Mouse (Mus musculus): ENCODE measurements at regions not wholly inside any gene's neighbourhood (a gene's known extent, or its start where the extent isn't known, plus 50 kb on each side); places are given as distances from the start of the nearest gene placed in this dataset.

GRCm38 (mm10) chr2:61245526-61245925 is 282.5 kb upstream of the Rbms1 start:
- no peaks in the 10 kb centered on the region for H3K36me3 ChIP-seq (ENCODE audit: control insufficient read depth, insufficient read depth, low read length)
- H3K4me3 ChIP-seq (ENCODE audit: insufficient read depth, low read depth, low read length): no peak overlapping the region
- no peak overlapping the region for H3K27ac ChIP-seq (replicated peaks; ENCODE audit: insufficient read depth, low read depth, low read length)
- H3K4me1 ChIP-seq (ENCODE audit: control insufficient read depth, insufficient read depth, low read length): peaks cover 7% of the 10 kb centered on the region
- TF ChIP-seq CTCF (IDR thresholded peaks at IDR 0.05; ENCODE audit: low read depth, low read length): no peak
- TF ChIP-seq POLR2A (IDR thresholded peaks at IDR 0.05; ENCODE audit: extremely low read depth, insufficient read depth, low read length): no peak
- H3K9ac ChIP-seq (ENCODE audit: low read depth, low read length): no peak overlapping the region
- WGBS: 72% methylated on average over 7 of the region's 7 CpGs
- DNase-seq (ENCODE audit: extremely low read depth, low read depth, low spot score): no peak
- no peaks in the 10 kb centered on the region for H3K79me2 ChIP-seq (ENCODE audit: control insufficient read depth, insufficient read depth, low read length)
- no peaks in the 10 kb centered on the region for H3K27me3 ChIP-seq (ENCODE audit: control insufficient read depth, insufficient read depth, low read length)

DNA sequence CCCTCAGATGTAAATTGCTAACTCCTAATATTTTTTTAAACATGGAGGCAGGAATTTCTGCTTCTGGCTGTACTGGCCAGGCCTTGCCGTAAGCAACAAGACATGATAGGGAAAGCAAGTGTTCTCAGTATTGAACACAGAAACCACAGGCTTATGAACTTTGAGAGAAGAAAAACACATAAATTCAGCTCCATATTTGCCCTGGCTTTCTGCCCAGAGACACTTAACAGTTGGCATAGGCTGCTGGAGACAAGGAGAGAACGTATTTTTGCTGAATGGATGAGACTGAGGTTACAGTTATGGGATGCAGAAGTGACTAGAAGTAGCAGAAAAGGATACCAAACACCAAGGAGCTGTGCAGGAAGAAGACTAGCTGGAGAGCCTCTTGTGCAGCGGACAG is 258.7 kb upstream of the Rbms1 start:
- 54% methylated on average over 3 of the region's 3 CpGs for WGBS
- Histone ChIP-seq H3K36me3 (ENCODE audit: control insufficient read depth, insufficient read depth, low read length) (no peaks in the 10 kb centered on the region), H3K4me3 (ENCODE audit: insufficient read depth, low read depth, low read length) (no peak overlapping the region), H3K79me2 (ENCODE audit: control insufficient read depth, insufficient read depth, low read length) (no peaks in the 10 kb centered on the region), H3K4me1 (ENCODE audit: control insufficient read depth, insufficient read depth, low read length) (no peaks in the 10 kb centered on the region; the same call in 1 of the 2 replicates), H3K27me3 (ENCODE audit: control insufficient read depth, insufficient read depth, low read length) (no peaks in the 10 kb centered on the region), H3K9ac (ENCODE audit: low read depth, low read length) (no peak overlapping the region), H3K27ac (replicated peaks; ENCODE audit: insufficient read depth, low read depth, low read length) (no peak overlapping the region)
- peak; percentile 19 for DNase-seq (ENCODE audit: extremely low read depth, low read depth, low spot score)
- TF ChIP-seq CTCF (IDR thresholded peaks at IDR 0.05; ENCODE audit: low read depth, low read length): no peak
- no peak for TF ChIP-seq POLR2A (IDR thresholded peaks at IDR 0.05; ENCODE audit: extremely low read depth, insufficient read depth, low read length)

- no peak overlapping the region for H3K27ac ChIP-seq (replicated peaks; ENCODE audit: insufficient read depth, low read depth, low read length)
- no peak overlapping the region for H3K9ac ChIP-seq (ENCODE audit: low read depth, low read length)
- no peak overlapping the region for H3K4me3 ChIP-seq (ENCODE audit: insufficient read depth, low read depth, low read length)
- no peaks in the 10 kb centered on the region for H3K79me2 ChIP-seq (ENCODE audit: control insufficient read depth, insufficient read depth, low read length)
- H3K36me3 ChIP-seq (ENCODE audit: control insufficient read depth, insufficient read depth, low read length): no peaks in the 10 kb centered on the region
- TF ChIP-seq CTCF (IDR thresholded peaks at IDR 0.05; ENCODE audit: low read depth, low read length) (no peak), POLR2A (IDR thresholded peaks at IDR 0.05; ENCODE audit: extremely low read depth, insufficient read depth, low read length) (no peak)
- no peaks in the 10 kb centered on the region for H3K27me3 ChIP-seq (ENCODE audit: control insufficient read depth, insufficient read depth, low read length)
- no peak for DNase-seq (ENCODE audit: extremely low read depth, low read depth, low spot score)
- H3K4me1 ChIP-seq (ENCODE audit: control insufficient read depth, insufficient read depth, low read length): no peaks in the 10 kb centered on the region; the same call in 1 of the 2 replicates
- 93% methylated on average over 2 of the region's 2 CpGs for WGBS
Observed at GRCm38 (mm10) chr2:61221157-61221556, 258.2 kb upstream of the Rbms1 start.

GRCm38 (mm10) chr2:61213951-61214350 is 251.0 kb upstream of the Rbms1 start:
- Histone ChIP-seq H3K4me1 (ENCODE audit: control insufficient read depth, insufficient read depth, low read length) (no peaks in the 10 kb centered on the region), H3K27ac (replicated peaks; ENCODE audit: insufficient read depth, low read depth, low read length) (no peak overlapping the region), H3K27me3 (ENCODE audit: control insufficient read depth, insufficient read depth, low read length) (no peaks in the 10 kb centered on the region), H3K9ac (ENCODE audit: low read depth, low read length) (no peak overlapping the region), H3K79me2 (ENCODE audit: control insufficient read depth, insufficient read depth, low read length) (no peaks in the 10 kb centered on the region), H3K4me3 (ENCODE audit: insufficient read depth, low read depth, low read length) (no peak overlapping the region), H3K36me3 (ENCODE audit: control insufficient read depth, insufficient read depth, low read length) (no peaks in the 10 kb centered on the region)
- no peak for TF ChIP-seq POLR2A (IDR thresholded peaks at IDR 0.05; ENCODE audit: extremely low read depth, insufficient read depth, low read length)
- no peak for TF ChIP-seq CTCF (IDR thresholded peaks at IDR 0.05; ENCODE audit: low read depth, low read length)
- DNase-seq (ENCODE audit: extremely low read depth, low read depth, low spot score): no peak
- 88% methylated on average over 1 of the region's 1 CpGs for WGBS

- Histone ChIP-seq H3K27ac (replicated peaks; ENCODE audit: insufficient read depth, low read depth, low read length) (no peak overlapping the region), H3K27me3 (ENCODE audit: control insufficient read depth, insufficient read depth, low read length) (no peaks in the 10 kb centered on the region), H3K36me3 (ENCODE audit: control insufficient read depth, insufficient read depth, low read length) (no peaks in the 10 kb centered on the region), H3K9ac (ENCODE audit: low read depth, low read length) (no peak overlapping the region), H3K4me3 (ENCODE audit: insufficient read depth, low read depth, low read length) (no peak overlapping the region), H3K4me1 (ENCODE audit: control insufficient read depth, insufficient read depth, low read length) (no peaks in the 10 kb centered on the region), H3K79me2 (ENCODE audit: control insufficient read depth, insufficient read depth, low read length) (no peaks in the 10 kb centered on the region)
- no peak for DNase-seq (ENCODE audit: extremely low read depth, low read depth, low spot score)
- TF ChIP-seq CTCF (IDR thresholded peaks at IDR 0.05; ENCODE audit: low read depth, low read length) (no peak), POLR2A (IDR thresholded peaks at IDR 0.05; ENCODE audit: extremely low read depth, insufficient read depth, low read length) (no peak)
Observed at GRCm38 (mm10) chr2:61201387-61201786, 238.4 kb upstream of the Rbms1 start.

- H3K9ac ChIP-seq (ENCODE audit: low read depth, low read length): no peak overlapping the region
- TF ChIP-seq CTCF (IDR thresholded peaks at IDR 0.05; ENCODE audit: low read depth, low read length): no peak
- no peak for TF ChIP-seq POLR2A (IDR thresholded peaks at IDR 0.05; ENCODE audit: extremely low read depth, insufficient read depth, low read length)
- no peak overlapping the region for H3K27ac ChIP-seq (replicated peaks; ENCODE audit: insufficient read depth, low read depth, low read length)
- no peak overlapping the region for H3K4me3 ChIP-seq (ENCODE audit: insufficient read depth, low read depth, low read length)
- H3K4me1 ChIP-seq (ENCODE audit: control insufficient read depth, insufficient read depth, low read length): no peaks in the 10 kb centered on the region
- DNase-seq (ENCODE audit: extremely low read depth, low read depth, low spot score): no peak
- 85% methylated on average over 2 of the region's 2 CpGs for WGBS
- no peaks in the 10 kb centered on the region for H3K27me3 ChIP-seq (ENCODE audit: control insufficient read depth, insufficient read depth, low read length)
- H3K36me3 ChIP-seq (ENCODE audit: control insufficient read depth, insufficient read depth, low read length): no peaks in the 10 kb centered on the region
- H3K79me2 ChIP-seq (ENCODE audit: control insufficient read depth, insufficient read depth, low read length): no peaks in the 10 kb centered on the region
Observed at GRCm38 (mm10) chr2:61193976-61194375, 231.0 kb upstream of the Rbms1 start.
